Mouse (Mus musculus) heart, postnatal 0 days (tissue): ENCODE data around the gene Rps23.

Experiments used
- CTCF ChIP-seq: IDR thresholded peaks from 2 replicates; pipeline ENCODE4 v1.5.1; 2016; ENCODE audit warnings: antibody characterized with exemption, control low read depth, low read depth
- EP300 ChIP-seq: IDR thresholded peaks from 2 replicates; pipeline ENCODE4 v1.6.1; 2016; ENCODE audit warnings: antibody characterized with exemption, low read depth

DNA sequence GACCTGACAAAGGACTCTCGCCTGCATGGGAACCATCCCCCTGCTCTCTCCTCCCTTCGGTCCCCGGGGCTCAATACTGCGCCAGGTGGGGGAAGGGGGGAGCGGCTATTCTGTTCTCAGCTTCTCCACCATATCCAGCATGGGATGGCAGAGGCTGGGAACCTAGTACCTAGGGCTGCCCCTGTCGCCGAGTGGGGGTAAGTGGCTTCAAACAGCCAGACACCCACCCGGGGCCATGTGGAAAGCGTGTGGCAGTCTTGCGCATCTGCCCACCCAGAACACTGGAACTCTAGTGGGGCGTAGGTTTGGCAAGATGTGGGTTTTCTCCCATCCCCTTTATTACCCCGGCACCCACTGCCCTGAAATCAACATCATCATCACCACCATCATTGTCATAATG, 15.4 kb upstream of the Rps23 start:
- TF ChIP-seq CTCF (no peak), EP300 (no peak)
